Mouse (Mus musculus): ENCODE results near the gene Phip.

Gene Phip

GRCm38 (mm10) chr9:82867698-82868097 is 107.6 kb downstream of the Phip start:
- DNase-seq (ENCODE audit: low spot score in 2 of 2), result no peak

DNA sequence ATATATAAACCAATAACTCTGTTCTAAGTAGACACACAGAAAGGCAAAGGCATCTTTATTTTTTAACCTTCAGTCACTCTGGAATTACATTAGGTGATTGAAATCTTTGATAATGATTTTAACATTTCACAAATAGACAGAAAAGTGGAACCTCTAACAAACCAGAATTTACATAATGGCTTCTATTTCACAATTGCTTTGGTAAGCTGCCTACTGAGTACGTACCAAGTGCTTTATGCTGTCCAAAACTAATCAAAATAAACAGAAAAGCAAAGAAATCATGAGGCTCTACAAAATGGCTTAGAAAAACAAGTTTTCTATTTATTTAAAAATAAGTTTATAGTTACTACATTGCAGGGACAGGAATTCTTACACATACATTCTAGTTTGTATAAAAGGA is 109.2 kb downstream of the Phip start:
- no peak for DNase-seq (ENCODE audit: low spot score in 2 of 2)

DNA sequence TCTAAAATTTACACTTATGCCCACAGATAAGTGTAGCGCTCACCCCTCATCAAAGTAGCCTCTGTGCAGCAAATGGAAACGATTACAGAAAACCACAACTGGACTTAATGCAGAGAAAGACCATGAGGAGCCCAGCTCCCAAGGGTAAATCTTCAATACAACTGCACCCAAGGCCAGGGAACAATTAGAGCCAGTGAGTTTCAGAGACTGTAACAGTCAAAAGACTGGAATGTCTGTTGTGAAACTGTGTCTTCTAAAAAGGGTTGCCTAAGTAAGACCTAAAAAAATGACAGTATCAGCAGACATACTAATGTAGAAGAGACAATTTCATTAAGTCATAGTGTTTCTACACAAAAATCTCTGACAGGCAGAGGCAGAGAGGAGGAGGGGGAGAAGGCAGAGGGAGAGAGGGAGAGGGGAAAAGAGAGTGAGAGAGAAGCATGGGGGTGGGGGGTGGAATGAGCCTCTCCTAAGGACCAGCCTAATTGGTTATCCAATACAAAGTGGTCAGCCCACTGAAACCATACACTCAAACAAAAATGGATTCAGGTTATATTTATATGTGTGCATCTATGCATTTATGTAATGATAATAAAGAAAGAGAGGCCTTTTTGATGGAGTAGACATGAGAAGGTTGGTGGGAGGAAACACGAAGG is 113.4 kb downstream of the Phip start:
- no peak for DNase-seq (ENCODE audit: low spot score in 2 of 2)

DNA sequence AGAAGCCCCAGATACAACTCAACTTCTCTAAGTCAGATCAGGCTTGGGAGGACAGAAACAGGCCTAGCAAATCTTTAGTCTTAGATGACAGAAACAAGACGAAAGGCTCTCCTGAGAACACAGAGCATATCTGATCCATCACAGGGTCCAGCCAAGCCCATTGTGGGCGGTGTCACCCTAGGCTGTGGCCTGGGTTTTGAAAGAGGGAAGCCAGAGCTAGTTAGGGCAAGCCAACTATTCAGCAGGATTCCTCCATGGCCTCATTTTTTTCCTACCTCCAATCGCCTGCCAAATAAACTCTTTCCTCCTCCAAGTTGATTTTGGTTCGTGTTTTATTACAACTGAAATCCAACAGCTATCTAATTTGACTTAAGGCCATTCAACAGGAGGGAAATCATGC is 114.0 kb downstream of the Phip start:
- DNase-seq (ENCODE audit: low spot score in 2 of 2), result no peak

DNA sequence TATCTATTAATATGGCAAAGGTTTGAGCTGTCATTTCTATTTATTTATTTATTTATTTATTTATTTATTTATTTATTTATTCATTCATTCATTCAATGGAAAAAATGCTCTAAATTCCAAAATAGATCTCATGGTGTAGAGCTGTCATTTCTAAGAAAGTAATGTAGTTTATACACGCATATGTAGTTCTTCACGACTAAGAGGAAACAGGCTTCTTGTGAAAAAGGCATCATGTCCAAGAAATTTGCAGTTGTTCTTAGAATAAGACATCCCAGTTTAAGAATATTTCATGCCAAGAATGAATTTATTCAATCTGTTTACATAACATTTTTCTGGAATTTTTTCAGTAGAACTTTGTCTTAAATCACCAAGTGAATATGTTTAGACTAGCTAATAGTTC is 114.5 kb downstream of the Phip start:
- DNase-seq (ENCODE audit: low spot score in 2 of 2), result no peak

GRCm38 (mm10) chr9:82856241-82856640 is 119.1 kb downstream of the Phip start:
- peak in 1 of 2 experiments; percentile 29 for DNase-seq (ENCODE audit: low spot score in 2 of 2)

DNA sequence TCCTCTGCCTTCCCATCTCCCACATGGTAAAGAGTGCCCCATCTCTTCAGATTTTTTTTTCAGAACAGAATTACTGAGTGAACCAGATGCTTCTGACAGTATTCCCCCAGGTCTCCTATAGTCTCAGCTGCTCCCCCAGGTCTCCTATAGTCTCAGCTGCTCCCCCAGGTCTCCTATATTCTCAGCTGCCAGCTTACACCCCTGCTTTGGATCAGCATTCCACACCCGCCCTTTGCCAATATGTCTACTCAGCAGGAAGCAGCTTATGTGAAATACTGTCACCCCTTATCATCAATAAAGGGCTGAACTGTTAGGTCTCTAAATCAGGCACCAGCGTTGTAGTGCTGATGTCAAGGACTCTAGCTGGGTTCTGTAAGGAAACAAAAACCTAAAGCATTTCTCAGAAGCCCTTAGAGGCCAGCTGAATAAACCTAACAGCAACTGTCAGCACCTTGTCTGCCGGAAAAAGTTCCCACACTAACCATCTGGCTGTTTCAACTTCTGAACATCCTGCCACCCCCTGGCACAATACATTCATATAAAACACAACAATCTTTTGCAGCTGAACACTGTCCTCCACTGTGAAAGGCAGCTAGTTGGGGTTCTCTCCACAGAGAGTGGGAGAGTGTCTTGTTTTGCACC is 120.2 kb downstream of the Phip start:
- peak; percentile 40 to 71 for DNase-seq (ENCODE audit: low spot score in 2 of 2)

GRCm38 (mm10) chr9:82854040-82854439 is 121.3 kb downstream of the Phip start:
- no peak for DNase-seq (ENCODE audit: low spot score in 2 of 2)

GRCm38 (mm10) chr9:82842671-82843070 is 132.6 kb downstream of the Phip start:
- no peak for DNase-seq (ENCODE audit: low spot score in 2 of 2)

GRCm38 (mm10) chr9:82835921-82836320 is 139.4 kb downstream of the Phip start:
- no peak for DNase-seq (ENCODE audit: low spot score in 2 of 2)

GRCm38 (mm10) chr9:82831891-82832290 is 143.4 kb downstream of the Phip start:
- no peak for DNase-seq (ENCODE audit: low spot score in 2 of 2)

- peak; percentile 90 to 91 for DNase-seq (ENCODE audit: low spot score in 2 of 2)
Observed at GRCm38 (mm10) chr9:82829693-82830430, 145.5 kb downstream of the Phip start.

GRCm38 (mm10) chr9:82829007-82829689 is 146.2 kb downstream of the Phip start, which contains the start of gene Irak1bp1:
Gene Irak1bp1 (plus strand): TSS chr9:82829540.
- no peak for DNase-seq (ENCODE audit: low spot score in 2 of 2)

DNA sequence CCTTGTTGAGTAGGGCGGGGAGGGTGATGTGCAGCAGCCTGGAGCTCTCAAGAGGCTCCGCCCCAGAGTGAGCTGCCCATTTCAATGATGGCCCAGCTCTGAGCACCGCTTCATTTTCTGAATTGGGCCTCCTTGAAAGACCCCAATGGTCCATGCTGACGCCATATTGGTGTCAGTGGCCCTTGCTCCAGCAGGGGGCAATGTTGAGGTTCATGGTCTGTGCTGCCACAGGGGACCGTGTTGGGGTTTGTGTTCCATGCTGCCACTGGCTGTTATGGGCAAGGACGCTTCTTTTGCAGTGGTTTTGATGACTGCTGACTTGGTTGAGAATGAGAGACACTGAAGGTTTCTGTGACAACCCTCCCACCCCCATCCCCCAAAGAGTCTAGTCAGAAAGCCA is 148.9 kb downstream of the Phip start:
- DNase-seq (ENCODE audit: low spot score in 2 of 2), result no peak
